Mouse (Mus musculus) kidney, postnatal 36 days (tissue): ENCODE measurements around the gene Nhsl1.

Experiments used
- DNase-seq, 2 experiments: peaks; one replicate each; pipeline ENCODE4 v3.0.0; 2021 to 2022; ENCODE audit warnings: mixed read lengths in 2 of 2

Nhsl1 gene

DNA sequence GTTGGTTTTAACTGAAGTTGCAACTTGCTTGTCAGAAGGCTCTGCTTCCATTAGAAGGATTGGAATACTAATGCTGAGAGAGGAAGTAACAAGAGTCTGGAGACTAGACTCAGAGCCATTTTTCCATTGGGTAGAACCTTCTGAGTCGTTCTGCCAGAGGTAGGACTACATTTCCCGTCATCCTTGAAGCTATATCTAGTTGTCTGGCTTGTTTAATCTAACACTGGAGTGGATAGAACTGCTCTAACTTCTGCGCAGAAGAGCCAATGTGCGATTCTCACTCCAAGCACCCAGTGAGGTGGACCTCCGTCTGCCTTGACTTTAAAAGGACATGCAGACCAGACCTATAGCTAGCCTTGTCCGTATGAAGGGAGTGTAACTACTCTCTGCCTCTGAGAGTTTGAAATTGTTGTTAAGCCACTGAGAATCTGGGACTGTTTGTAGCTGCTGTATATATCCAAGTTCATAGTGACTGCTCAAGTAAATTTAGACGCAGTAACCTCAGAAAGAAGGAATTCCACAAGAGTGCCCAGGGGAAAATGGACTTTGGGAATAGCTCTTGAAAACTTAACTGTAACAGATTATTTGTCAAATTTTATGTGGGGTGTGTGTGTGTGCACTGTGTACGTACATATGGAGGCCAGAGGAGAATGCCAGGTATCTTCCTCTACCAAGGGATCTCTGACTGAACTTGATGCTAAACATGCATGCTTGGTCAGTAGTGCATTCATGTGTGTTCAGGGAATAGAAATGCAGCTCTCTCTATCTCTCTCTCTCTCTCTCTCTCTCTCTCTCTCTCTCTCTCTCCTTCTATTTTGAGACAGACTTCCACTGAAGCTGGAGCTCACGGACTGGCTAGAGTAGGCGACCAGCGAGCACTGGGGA, 174.5 kb downstream of the Nhsl1 start:
- peak; percentile 41 to 44 for DNase-seq

DNA sequence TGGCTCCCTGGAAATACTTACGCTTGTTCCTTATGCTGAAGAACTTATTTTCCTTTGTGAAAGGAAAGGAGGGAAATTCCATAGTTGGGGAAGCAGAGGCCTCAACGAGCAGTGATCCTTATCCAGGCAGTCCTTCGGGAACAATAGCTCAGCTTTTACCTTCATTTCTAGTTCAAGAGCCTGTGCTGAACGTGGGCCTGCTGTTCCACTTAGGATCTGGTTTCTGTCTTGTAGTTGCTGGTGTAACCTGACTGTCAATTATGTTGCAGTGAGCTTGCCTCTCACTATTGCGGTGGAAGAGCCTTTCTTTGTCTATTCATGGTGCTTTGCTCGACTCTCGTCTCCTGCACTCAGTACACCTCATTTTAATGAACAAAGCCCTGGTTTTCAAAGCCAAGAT, 175.5 kb downstream of the Nhsl1 start:
- DNase-seq = no peak

- no peak for DNase-seq
Observed at GRCm38 (mm10) chr10:18497066-18497465, 178.3 kb downstream of the Nhsl1 start.

- no peak for DNase-seq
Observed at GRCm38 (mm10) chr10:18501997-18502396, 183.2 kb downstream of the Nhsl1 start.

DNA sequence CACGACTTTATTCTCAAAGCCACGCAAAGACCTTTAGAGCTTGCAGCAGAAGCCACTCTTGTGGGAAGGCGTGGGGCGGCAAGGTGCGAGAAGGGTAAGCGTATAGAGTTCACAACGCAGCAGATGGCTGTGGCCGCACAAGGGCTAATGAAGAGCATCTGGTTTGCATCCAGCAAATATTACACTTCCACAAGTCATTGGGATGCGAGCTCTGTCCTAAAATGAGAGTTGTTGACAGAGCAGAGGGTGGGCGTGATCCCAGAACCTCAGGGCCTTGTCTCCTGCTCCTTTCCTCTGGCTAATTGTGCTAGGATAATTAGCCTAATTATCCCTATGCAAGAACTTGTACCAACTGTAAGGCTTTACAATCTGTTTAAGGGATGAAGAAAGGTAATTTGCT, 186.9 kb downstream of the Nhsl1 start:
- DNase-seq = no peak

DNA sequence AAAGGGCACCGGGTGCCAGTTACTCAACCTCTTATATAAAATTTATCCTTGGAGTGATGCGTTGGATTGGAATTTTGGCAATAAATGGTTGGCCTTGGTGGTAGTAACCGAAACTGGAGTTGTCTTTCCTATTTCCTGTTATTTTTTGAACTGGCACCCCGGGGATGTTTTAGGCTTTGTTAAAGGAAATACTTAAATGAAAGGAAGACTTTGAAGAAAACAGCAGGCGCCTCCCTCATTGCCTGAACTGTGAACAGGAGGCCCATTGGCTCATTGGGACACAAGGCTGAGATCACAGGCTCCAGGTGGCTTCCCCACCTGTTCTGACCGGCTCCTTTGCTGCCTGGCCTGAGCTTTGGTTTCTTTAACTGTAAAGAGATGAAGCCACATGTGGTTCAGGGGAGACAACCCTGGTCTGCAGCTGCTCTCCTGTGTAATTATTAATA, 187.7 kb downstream of the Nhsl1 start:
- peak in 1 of 2 experiments; percentile 21 for DNase-seq

GRCm38 (mm10) chr10:18507869-18508473, 189.2 kb downstream of the Nhsl1 start:
- DNase-seq = no peak

- DNase-seq = no peak
Observed at GRCm38 (mm10) chr10:18508586-18508985, 189.8 kb downstream of the Nhsl1 start.

- DNase-seq = no peak
Observed at GRCm38 (mm10) chr10:18510663-18511062, 191.9 kb downstream of the Nhsl1 start.

GRCm38 (mm10) chr10:18511496-18511895, 192.7 kb downstream of the Nhsl1 start:
- DNase-seq = no peak

DNA sequence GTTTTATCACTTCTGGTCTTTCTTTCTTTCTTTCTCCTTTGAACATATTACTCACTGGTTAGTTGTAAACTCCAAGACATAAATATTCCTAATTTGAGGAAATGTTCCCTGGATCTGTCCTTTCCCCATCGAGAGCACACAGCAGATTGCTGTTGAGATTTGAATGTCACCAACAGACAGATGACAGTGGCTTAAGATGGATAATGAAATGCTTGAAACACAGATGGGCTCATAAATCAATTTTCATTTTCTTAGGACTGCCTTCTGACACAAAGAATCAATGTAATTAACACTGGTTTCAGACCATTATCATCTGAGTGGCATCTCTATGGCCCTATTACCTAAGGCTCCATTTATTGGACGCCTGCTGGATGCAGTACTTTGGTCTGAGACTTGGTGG, 203.8 kb downstream of the Nhsl1 start:
- DNase-seq = no peak

GRCm38 (mm10) chr10:18525311-18525710, 206.5 kb downstream of the Nhsl1 start:
- DNase-seq = no peak

DNA sequence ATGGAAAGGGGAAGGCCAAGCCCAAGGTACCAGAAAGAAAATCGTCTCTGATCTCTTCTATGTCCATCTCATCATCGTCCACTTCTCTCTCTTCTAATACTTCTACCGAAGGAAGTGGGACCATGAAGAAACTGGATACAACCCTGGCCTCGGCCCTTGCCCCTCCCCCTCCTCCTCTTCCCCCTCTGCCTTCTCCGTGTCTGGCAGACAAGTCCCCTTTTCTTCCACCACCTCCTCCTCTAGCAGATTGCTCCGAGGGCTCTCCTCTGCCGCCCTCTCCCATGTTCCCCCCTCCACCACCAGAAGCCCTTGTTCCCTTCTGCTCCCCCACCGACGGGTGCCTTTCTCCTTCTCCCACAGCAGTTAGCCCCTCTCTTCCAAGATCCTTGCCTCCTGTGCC, 206.9 kb downstream of the Nhsl1 start:
- no peak for DNase-seq

GRCm38 (mm10) chr10:18526184-18526850, 207.5 kb downstream of the Nhsl1 start:
- peak in 1 of 2 experiments; percentile 52 for DNase-seq

- DNase-seq = peak; percentile 31 to 42
Observed at GRCm38 (mm10) chr10:18526851-18527675, 208.3 kb downstream of the Nhsl1 start.

- peak; percentile 64 to 71 for DNase-seq
Observed at GRCm38 (mm10) chr10:18527766-18528165, 209.0 kb downstream of the Nhsl1 start.

DNA sequence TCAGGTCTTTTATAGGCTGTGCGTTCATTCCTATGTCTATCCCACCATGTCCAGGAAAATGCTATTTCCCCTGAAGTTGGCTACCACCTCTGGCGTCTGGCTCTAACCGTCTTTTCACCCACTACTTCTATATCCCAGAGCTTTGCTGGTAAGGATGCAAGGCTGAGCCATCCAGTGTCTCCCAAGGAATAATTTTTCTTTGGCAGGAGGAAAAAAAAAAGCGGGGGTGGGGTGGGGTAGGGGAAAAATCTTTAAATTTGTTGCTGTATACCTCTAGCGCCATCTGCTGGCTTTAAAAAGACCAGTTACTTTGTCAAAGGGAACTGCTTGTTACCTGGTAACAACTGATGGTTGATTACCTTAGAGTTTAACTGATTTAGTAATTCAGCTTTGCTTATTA, 209.7 kb downstream of the Nhsl1 start:
- peak; percentile 35 to 44 for DNase-seq

DNA sequence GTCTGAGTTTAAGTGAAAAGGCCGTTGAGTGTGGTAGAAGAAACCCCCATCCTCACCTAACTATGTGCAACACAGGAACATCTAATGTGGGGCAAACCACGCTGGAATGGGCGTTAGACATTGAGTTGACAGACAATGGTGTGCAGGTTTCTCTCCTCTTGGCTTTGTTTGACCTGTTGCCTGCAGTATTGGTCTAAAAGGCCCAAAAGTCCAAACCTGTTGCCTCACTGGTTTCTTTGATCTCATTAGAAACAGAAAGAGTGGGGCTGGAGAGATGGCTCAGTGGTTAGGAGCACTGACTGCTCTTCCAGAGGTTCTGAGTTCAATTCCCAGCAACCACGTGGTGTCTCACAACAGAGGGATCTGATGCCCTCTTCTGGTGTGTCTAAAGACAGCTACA, 210.4 kb downstream of the Nhsl1 start:
- DNase-seq = no peak

- DNase-seq = no peak
Observed at GRCm38 (mm10) chr10:18530161-18530560, 211.4 kb downstream of the Nhsl1 start.

GRCm38 (mm10) chr10:18532293-18532692, 213.5 kb downstream of the Nhsl1 start:
- no peak for DNase-seq

DNA sequence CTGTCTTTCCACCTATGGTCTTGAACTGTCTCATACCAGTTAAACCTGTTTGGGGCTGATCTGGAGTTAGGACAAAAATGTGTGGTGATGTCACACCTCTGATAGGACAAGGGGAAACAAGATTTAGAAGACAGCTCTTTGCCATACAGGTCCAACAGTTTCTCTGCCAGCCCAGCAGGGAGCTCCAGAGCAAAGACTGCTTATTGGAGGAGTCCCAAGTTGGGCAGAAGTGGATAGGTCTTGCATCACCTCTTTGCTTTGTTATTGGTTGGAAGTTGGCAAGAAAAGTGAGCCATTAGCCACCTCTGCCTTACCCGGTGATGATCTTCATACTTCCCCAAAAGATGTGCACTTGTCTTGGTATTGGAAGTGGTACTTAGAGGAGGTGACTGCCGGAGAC, 218.1 kb downstream of the Nhsl1 start:
- DNase-seq = no peak

- DNase-seq = no peak
Observed at GRCm38 (mm10) chr10:18545309-18545708, 226.5 kb downstream of the Nhsl1 start.

- peak; percentile 51 to 78 for DNase-seq
Observed at GRCm38 (mm10) chr10:18545813-18546235, 227.0 kb downstream of the Nhsl1 start, which contains the start of gene Hebp2. Gene Hebp2 (minus strand): TSS chr10:18546076.
